Mouse (Mus musculus) stomach, embryonic 14.5 days (tissue): ENCODE data around the gene Slc24a4. TPM values are rescaled to one million over a fixed set of nuclear protein-coding genes. Genes with fewer than 3 reads are reported as not detected.

Source experiments
- ATAC-seq: fragments of 200-750 bp; cut with Nextera tagmentation; 2 replicates; pipeline ENCODE4 v1.8.0; 2017; ENCODE audit warnings: low read depth, moderate TSS enrichment; ENCODE audit not compliant: insufficient number of reproducible peaks, insufficient read depth, low FRiP score
- H3K27ac ChIP-seq: fragments of 300-500 bp; sonication (generic); 2 replicates; pipeline ENCODE4 v1.5.1; 2014; ENCODE audit warnings: mild to moderate bottlenecking, low read length, moderate library complexity, mixed read lengths
- H3K27me3 ChIP-seq: fragments of 300-500 bp; sonication (generic); 2 replicates; pipeline ENCODE4 v1.6.1; 2014; ENCODE audit warnings: low read length, control low read depth, mixed read lengths; ENCODE audit not compliant: control insufficient read depth, insufficient read depth
- H3K36me3 ChIP-seq: fragments of 300-500 bp; sonication (generic); 2 replicates; pipeline ENCODE4 v1.6.1; 2014; ENCODE audit warnings: mild to moderate bottlenecking, control low read depth, low read length, moderate library complexity, mixed read lengths; ENCODE audit not compliant: control insufficient read depth, insufficient read depth
- H3K4me1 ChIP-seq: fragments of 300-500 bp; sonication (generic); 2 replicates; pipeline ENCODE4 v1.6.1; 2014; ENCODE audit warnings: low read length, control low read depth, mixed read lengths; ENCODE audit not compliant: control insufficient read depth, insufficient read depth
- H3K4me2 ChIP-seq: fragments of 300-500 bp; sonication (generic); replicated peaks from 2 replicates; pipeline ENCODE4 v1.6.1; 2014; ENCODE audit warnings: low read depth, low read length, control low read depth
- H3K4me3 ChIP-seq: fragments of 300-500 bp; sonication (generic); 2 replicates; pipeline ENCODE4 v1.5.1; 2014; ENCODE audit warnings: low read depth, low read length, control low read depth
- H3K9ac ChIP-seq: fragments of 300-500 bp; sonication (generic); replicated peaks from 2 replicates; pipeline ENCODE4 v1.6.1; 2014; ENCODE audit warnings: low read depth, mild to moderate bottlenecking, control low read depth, low read length, moderate library complexity, mixed read lengths
- H3K9me3 ChIP-seq: fragments of 300-500 bp; sonication (generic); 2 replicates; pipeline ENCODE4 v1.6.1; 2016; ENCODE audit warnings: low read depth, low read length, control low read depth; ENCODE audit not compliant: control insufficient read depth
- WGBS: fragments of 180-500 bp; shearing (Covaris S2); extraction: QIAGEN DNeasy Blood & Tissue Kit; methylation state at CpG from one replicate; pipeline ENCODE4 v1.1.7; 2014; 5-methylcytosine and 5-hydroxymethylcytosine counted together
- polyA plus RNA-seq: library from polyadenylated mRNA; unstranded; fragments of >200 nt; fragmentation: Nextera tagmentation; extraction: Ambion mirVana; gene quantifications from 2 replicates; pipeline ENCODE4 v1.2.1, GENCODE M21; 2014

Slc24a4 gene
- 0.26 and 0.41 TPM in 2 replicates for polyA plus RNA-seq

GRCm38 (mm10) chr12:102128081-102128790 lies at the start of gene Slc24a4:
TSS of gene Slc24a4 (plus strand) at chr12:102128733.
- H3K27me3 ChIP-seq, result peaks cover 31% of the 10 kb centered on the region
- H3K9me3 ChIP-seq, result no peaks in the 10 kb centered on the region
- peak; percentile 49; the same call in 1 of the 2 replicates for ATAC-seq
- no peaks in the 10 kb centered on the region for H3K36me3 ChIP-seq
- peak within 1 kb of the TSS; percentile 95 for H3K4me2 ChIP-seq
- H3K27ac ChIP-seq, result no peak within 1 kb of the TSS
- peaks cover 8% of the 10 kb centered on the region; the same call in 1 of the 2 replicates for H3K4me1 ChIP-seq
- H3K9ac ChIP-seq, result no peak within 1 kb of the TSS
- under 1% methylated on average over 34 of the region's 34 CpGs for WGBS
- peak within 1 kb of the TSS; percentile 41 for H3K4me3 ChIP-seq

GRCm38 (mm10) chr12:102082648-102083425 lies 45.7 kb upstream of the Slc24a4 start:
- no peak overlapping the region for H3K27ac ChIP-seq
- H3K4me1 ChIP-seq, result no peaks in the 10 kb centered on the region
- H3K27me3 ChIP-seq, result no peaks in the 10 kb centered on the region
- no peak overlapping the region for H3K4me3 ChIP-seq
- no peaks in the 10 kb centered on the region for H3K36me3 ChIP-seq
- H3K9me3 ChIP-seq, result no peaks in the 10 kb centered on the region
- no peak overlapping the region for H3K4me2 ChIP-seq
- 59% methylated on average over 13 of the region's 13 CpGs for WGBS
- H3K9ac ChIP-seq, result no peak overlapping the region
- ATAC-seq, result no peak

GRCm38 (mm10) chr12:102090535-102090934 lies 38.0 kb upstream of the Slc24a4 start:
- no peaks in the 10 kb centered on the region for H3K4me1 ChIP-seq
- H3K36me3 ChIP-seq, result no peaks in the 10 kb centered on the region
- no peak overlapping the region for H3K27ac ChIP-seq
- no peak overlapping the region for H3K9ac ChIP-seq
- no peak overlapping the region for H3K4me3 ChIP-seq
- no peak overlapping the region for H3K4me2 ChIP-seq
- H3K27me3 ChIP-seq, result no peaks in the 10 kb centered on the region
- ATAC-seq, result no peak
- 76% methylated on average over 1 of the region's 1 CpGs for WGBS
- H3K9me3 ChIP-seq, result no peaks in the 10 kb centered on the region

- H3K27me3 ChIP-seq, result no peaks in the 10 kb centered on the region
- 57% methylated on average over 15 of the region's 15 CpGs for WGBS
- no peak for ATAC-seq
- H3K9me3 ChIP-seq, result no peaks in the 10 kb centered on the region
- no peak overlapping the region for H3K4me2 ChIP-seq
- H3K4me1 ChIP-seq, result no peaks in the 10 kb centered on the region
- no peak overlapping the region for H3K4me3 ChIP-seq
- no peak overlapping the region for H3K9ac ChIP-seq
- H3K27ac ChIP-seq, result no peak overlapping the region
- no peaks in the 10 kb centered on the region for H3K36me3 ChIP-seq
Observed at GRCm38 (mm10) chr12:102092342-102093094, 36.0 kb upstream of the Slc24a4 start.

- no peak for ATAC-seq
- H3K27ac ChIP-seq, result no peak overlapping the region
- WGBS, result 17% methylated on average over 1 of the region's 1 CpGs
- no peaks in the 10 kb centered on the region for H3K27me3 ChIP-seq
- H3K4me2 ChIP-seq, result no peak overlapping the region
- no peak overlapping the region for H3K9ac ChIP-seq
- no peaks in the 10 kb centered on the region for H3K4me1 ChIP-seq
- no peaks in the 10 kb centered on the region for H3K9me3 ChIP-seq
- H3K4me3 ChIP-seq, result no peak overlapping the region
- no peaks in the 10 kb centered on the region for H3K36me3 ChIP-seq
Observed at GRCm38 (mm10) chr12:102105990-102106389, 22.5 kb upstream of the Slc24a4 start.

GRCm38 (mm10) chr12:102108851-102109250 lies 19.7 kb upstream of the Slc24a4 start:
- Histone ChIP-seq H3K4me3 (no peak overlapping the region), H3K27ac (no peak overlapping the region), H3K36me3 (no peaks in the 10 kb centered on the region), H3K4me2 (no peak overlapping the region), H3K4me1 (0 out of 2 replicates have a peak, but pooled peaks cover 8% of the 10 kb centered on the region), H3K9me3 (no peaks in the 10 kb centered on the region), H3K27me3 (no peaks in the 10 kb centered on the region), H3K9ac (no peak overlapping the region)
- no peak for ATAC-seq

GRCm38 (mm10) chr12:102112491-102112890 lies 16.0 kb upstream of the Slc24a4 start:
- peak; percentile 71; the same call in 1 of the 2 replicates for ATAC-seq
- no peak overlapping the region for H3K4me2 ChIP-seq
- H3K27ac ChIP-seq, result no peak overlapping the region

GRCm38 (mm10) chr12:102112901-102113300 lies 15.6 kb upstream of the Slc24a4 start:
- Histone ChIP-seq H3K9me3 (no peaks in the 10 kb centered on the region), H3K9ac (no peak overlapping the region), H3K36me3 (no peaks in the 10 kb centered on the region), H3K27ac (no peak overlapping the region), H3K4me2 (no peak overlapping the region), H3K4me1 (0 out of 2 replicates have a peak, but pooled peaks cover 8% of the 10 kb centered on the region), H3K27me3 (no peaks in the 10 kb centered on the region), H3K4me3 (no peak overlapping the region)
- 60% methylated on average over 7 of the region's 7 CpGs for WGBS
- no peak; the same call in 1 of the 2 replicates for ATAC-seq

More at GRCm38 (mm10) chr12:102112491-102112890, 16.0 kb upstream of the Slc24a4 start:
- H3K9me3 ChIP-seq, result no peaks in the 10 kb centered on the region
- H3K27me3 ChIP-seq, result no peaks in the 10 kb centered on the region
- 0 out of 2 replicates have a peak, but pooled peaks cover 8% of the 10 kb centered on the region for H3K4me1 ChIP-seq
- WGBS, result 25% methylated on average over 4 of the region's 4 CpGs
- no peaks in the 10 kb centered on the region for H3K36me3 ChIP-seq
- H3K4me3 ChIP-seq, result no peak overlapping the region
- no peak overlapping the region for H3K9ac ChIP-seq
